Mouse (Mus musculus) left cerebral cortex, postnatal 4 days (tissue): ENCODE measurements around the gene Nr4a1. TPM values are rescaled to one million over a fixed set of nuclear protein-coding genes. Genes with fewer than 3 reads are reported as not detected.

ENCODE experiments used
- DNase-seq: peaks from one replicate; pipeline ENCODE4 v3.0.0-alpha.2; 2022
- intact Hi-C: fragments of 180-260 bp; cut with DNase I; formaldehyde crosslinking; loops from one replicate; pipeline ENCODE4 v1.15.1; 2025
- total RNA-seq, 2 experiments: library from RNA; stranded (reverse); gene quantifications; 2 replicates each; pipeline ENCODE4 v1.2.3; 2021

The Nr4a1 gene
- total RNA-seq: 10 to 100 TPM; 20.1 to 22.6 TPM

GRCm38 (mm10) chr15:101253886-101254795, at the start of gene Nr4a1:
Nr4a1 (plus strand) TSS chr15:101254269.
- peak; percentile 42 for DNase-seq
- intact Hi-C loops: no loop called here

- DNase-seq: no peak
- intact Hi-C loops: no loop called here
These were observed 49.3 kb upstream of the Nr4a1 start for GRCm38 (mm10) chr15:101204781-101205180.

- intact Hi-C loops: no loop called here
- DNase-seq: peak; percentile 62
These were observed 43.8 kb upstream of the Nr4a1 start for GRCm38 (mm10) chr15:101210228-101210627.

- intact Hi-C loops: no loop called here
- no peak for DNase-seq
These were observed 43.0 kb upstream of the Nr4a1 start for GRCm38 (mm10) chr15:101210998-101211613.

GRCm38 (mm10) chr15:101212435-101212834, 41.6 kb upstream of the Nr4a1 start:
- intact Hi-C loops: no loop called here
- DNase-seq: no peak

GRCm38 (mm10) chr15:101215136-101215535, 38.9 kb upstream of the Nr4a1 start:
- intact Hi-C loops: no loop called here
- no peak for DNase-seq

GRCm38 (mm10) chr15:101216036-101216435, 38.0 kb upstream of the Nr4a1 start:
- DNase-seq: no peak
- intact Hi-C loops: no loop called here

- intact Hi-C loops: no loop called here
- DNase-seq: peak; percentile 57
These were observed 33.2 kb upstream of the Nr4a1 start for GRCm38 (mm10) chr15:101220905-101221297.

- intact Hi-C loops: no loop called here
These were observed 32.6 kb upstream of the Nr4a1 start for GRCm38 (mm10) chr15:101221298-101222104.

GRCm38 (mm10) chr15:101222897-101223482, 31.1 kb upstream of the Nr4a1 start:
- intact Hi-C loops: no loop called here
- DNase-seq: no peak

More at GRCm38 (mm10) chr15:101221298-101222104, 32.6 kb upstream of the Nr4a1 start:
- DNase-seq: peak; percentile 91

- DNase-seq: no peak
- intact Hi-C loops: no loop called here
These were observed 30.5 kb upstream of the Nr4a1 start for GRCm38 (mm10) chr15:101223596-101223995.

- intact Hi-C loops: no loop called here
- DNase-seq: peak; percentile 81
These were observed 29.8 kb upstream of the Nr4a1 start, which contains the start of gene Grasp for GRCm38 (mm10) chr15:101224006-101224906. Grasp (plus strand) TSS chr15:101224188.

- DNase-seq: no peak
- intact Hi-C loops: no loop called here
These were observed 29.1 kb upstream of the Nr4a1 start for GRCm38 (mm10) chr15:101224977-101225376.

- DNase-seq: no peak
- intact Hi-C loops: no loop called here
These were observed 26.1 kb upstream of the Nr4a1 start for GRCm38 (mm10) chr15:101227971-101228370.

- intact Hi-C loops: no loop called here
- DNase-seq: no peak
These were observed 25.0 kb upstream of the Nr4a1 start for GRCm38 (mm10) chr15:101228866-101229590.

GRCm38 (mm10) chr15:101230503-101230902, 23.6 kb upstream of the Nr4a1 start:
- no peak for DNase-seq
- intact Hi-C loops: no loop called here

- no peak for DNase-seq
- intact Hi-C loops: no loop called here
These were observed 22.9 kb upstream of the Nr4a1 start for GRCm38 (mm10) chr15:101230995-101231647.

- intact Hi-C loops: no loop called here
- DNase-seq: no peak
These were observed 22.4 kb upstream of the Nr4a1 start for GRCm38 (mm10) chr15:101231648-101232180.
